Mouse (Mus musculus) liver, postnatal 0 days (tissue): ENCODE measurements around the gene Gsto1. TPM values are rescaled to one million over a fixed set of nuclear protein-coding genes. Genes with fewer than 3 reads are reported as not detected.

Experiments used
- ATAC-seq: fragments of 200-750 bp; cut with Nextera tagmentation; 2 replicates; pipeline ENCODE4 v1.8.0; 2017; ENCODE audit warnings: mild to moderate bottlenecking, moderate library complexity
- DNase-seq: peaks from one replicate; pipeline ENCODE4 v3.0.0-alpha.2; 2016
- H3K27ac ChIP-seq: fragments of 300-500 bp; sonication (generic); 2 replicates; pipeline ENCODE4 v1.5.1; 2014; ENCODE audit warnings: antibody characterized with exemption, moderate library complexity, mild to moderate bottlenecking, low read depth
- H3K27me3 ChIP-seq: fragments of 300-500 bp; sonication (generic); 2 replicates; pipeline ENCODE4 v1.6.1; 2014; ENCODE audit warnings: low read length, control low read depth, mixed read lengths; ENCODE audit not compliant: insufficient read depth
- H3K36me3 ChIP-seq: fragments of 300-500 bp; sonication (generic); replicated peaks from 2 replicates; pipeline ENCODE4 v1.6.1; 2014; ENCODE audit warnings: mild to moderate bottlenecking, control low read depth, low read length, moderate library complexity, mixed read lengths; ENCODE audit not compliant: insufficient read depth
- H3K4me1 ChIP-seq: fragments of 300-500 bp; sonication (generic); 2 replicates; pipeline ENCODE4 v1.6.1; 2014; ENCODE audit warnings: antibody characterized with exemption, mild to moderate bottlenecking, control low read depth; ENCODE audit not compliant: insufficient read depth
- H3K4me2 ChIP-seq: fragments of 300-500 bp; sonication (generic); 2 replicates; pipeline ENCODE4 v1.6.1; 2014; ENCODE audit warnings: low read depth, mild to moderate bottlenecking, low read length, moderate library complexity, mixed read lengths
- H3K4me3 ChIP-seq: fragments of 300-500 bp; sonication (generic); 2 replicates; pipeline ENCODE4 v1.5.1; 2014; ENCODE audit warnings: low read depth, low read length
- H3K9ac ChIP-seq: fragments of 300-500 bp; sonication (generic); replicated peaks from 2 replicates; pipeline ENCODE4 v1.6.1; 2014; ENCODE audit warnings: mild to moderate bottlenecking, moderate library complexity
- H3K9me3 ChIP-seq: fragments of 300-500 bp; sonication (generic); 2 replicates; pipeline ENCODE4 v1.6.1; 2016; ENCODE audit warnings: mild to moderate bottlenecking, control low read depth, low read length, mixed read lengths
- CTCF ChIP-seq: sonication (generic); IDR thresholded peaks from 2 replicates; pipeline ENCODE4 v1.5.1; 2016; ENCODE audit warnings: antibody characterized with exemption, low read depth
- EP300 ChIP-seq: IDR thresholded peaks from 2 replicates; pipeline ENCODE4 v1.6.1; 2016; ENCODE audit warnings: antibody characterized with exemption, low read depth, mild to moderate bottlenecking
- WGBS: fragments of 180-500 bp; shearing (Covaris S2); extraction: QIAGEN DNeasy Blood & Tissue Kit; methylation state at CpG from one replicate; pipeline ENCODE4 v1.1.7; 2014; ENCODE audit not compliant: insufficient replicate concordance; 5-methylcytosine and 5-hydroxymethylcytosine counted together
- polyA plus RNA-seq: library from polyadenylated mRNA; unstranded; fragments of >200 nt; fragmentation: Nextera tagmentation; extraction: Ambion mirVana; gene quantifications from 2 replicates; pipeline ENCODE4 v1.2.1, GENCODE M21; 2015

Gene Gsto1
- polyA plus RNA-seq, 1 experiment from 2014 or later = 151 TPM

- DNase-seq = no peak
- H3K27me3 ChIP-seq = 0 out of 2 replicates have a peak, but pooled peaks cover 3% of the 10 kb centered on the region
- no peaks in the 10 kb centered on the region for H3K9me3 ChIP-seq
- no peak overlapping the region for H3K9ac ChIP-seq
- H3K4me3 ChIP-seq = no peak overlapping the region
- H3K4me1 ChIP-seq = no peaks in the 10 kb centered on the region
- H3K4me2 ChIP-seq = no peak overlapping the region
- no peaks in the 10 kb centered on the region for H3K36me3 ChIP-seq
- TF ChIP-seq EP300 = no peak
- TF ChIP-seq CTCF = peak; percentile 16; the same call in 1 of the 2 replicates
- no peak for ATAC-seq
- H3K27ac ChIP-seq = no peak overlapping the region
- 23% methylated on average over 8 of the region's 8 CpGs for WGBS
Observed at GRCm38 (mm10) chr19:47822143-47822796, 32.5 kb upstream of the Gsto1 start.

- Histone ChIP-seq H3K4me2 (no peak overlapping the region), H3K4me1 (no peaks in the 10 kb centered on the region), H3K9ac (no peak overlapping the region), H3K27ac (no peak overlapping the region), H3K27me3 (0 out of 2 replicates have a peak, but pooled peaks cover 3% of the 10 kb centered on the region), H3K9me3 (no peaks in the 10 kb centered on the region), H3K4me3 (no peak overlapping the region), H3K36me3 (no peaks in the 10 kb centered on the region)
- TF ChIP-seq EP300 (no peak), CTCF (no peak)
- WGBS = 72% methylated on average over 5 of the region's 5 CpGs
- DNase-seq = no peak
- ATAC-seq = no peak
Observed at GRCm38 (mm10) chr19:47824026-47824425, 30.7 kb upstream of the Gsto1 start.

- Histone ChIP-seq H3K4me3 (no peak overlapping the region), H3K4me2 (no peak overlapping the region), H3K4me1 (peaks cover 2% of the 10 kb centered on the region; the same call in 1 of the 2 replicates), H3K36me3 (no peaks in the 10 kb centered on the region), H3K9me3 (no peaks in the 10 kb centered on the region), H3K27ac (no peak overlapping the region), H3K9ac (no peak overlapping the region), H3K27me3 (no peaks in the 10 kb centered on the region)
- WGBS = 78% methylated on average over 14 of the region's 14 CpGs
- ATAC-seq (no peak), DNase-seq (no peak)
- no peak for TF ChIP-seq CTCF
- TF ChIP-seq EP300 = no peak
Observed at GRCm38 (mm10) chr19:47829913-47830450, 24.8 kb upstream of the Gsto1 start.

- Histone ChIP-seq H3K4me3 (no peak overlapping the region), H3K4me2 (no peak overlapping the region), H3K27me3 (no peaks in the 10 kb centered on the region), H3K36me3 (no peaks in the 10 kb centered on the region), H3K4me1 (peaks cover 2% of the 10 kb centered on the region; the same call in 1 of the 2 replicates), H3K27ac (no peak overlapping the region), H3K9me3 (no peaks in the 10 kb centered on the region), H3K9ac (no peak overlapping the region)
- no peak for TF ChIP-seq EP300
- no peak for TF ChIP-seq CTCF
- DNase-seq (no peak), ATAC-seq (no peak)
- 91% methylated on average over 8 of the region's 8 CpGs for WGBS
Observed at GRCm38 (mm10) chr19:47831111-47831510, 23.7 kb upstream of the Gsto1 start.

GRCm38 (mm10) chr19:47832316-47832715 lies 22.5 kb upstream of the Gsto1 start:
- Histone ChIP-seq H3K4me3 (no peak overlapping the region), H3K27me3 (peaks cover 10% of the 10 kb centered on the region), H3K27ac (no peak overlapping the region), H3K4me2 (no peak overlapping the region), H3K4me1 (peaks cover 2% of the 10 kb centered on the region; the same call in 1 of the 2 replicates), H3K9me3 (no peaks in the 10 kb centered on the region), H3K9ac (no peak overlapping the region), H3K36me3 (no peaks in the 10 kb centered on the region)
- DNase-seq (no peak), ATAC-seq (no peak)
- no peak for TF ChIP-seq EP300
- TF ChIP-seq CTCF = no peak
- WGBS = 81% methylated on average over 16 of the region's 16 CpGs

GRCm38 (mm10) chr19:47834614-47835013 lies 20.2 kb upstream of the Gsto1 start:
- 59% methylated on average over 5 of the region's 5 CpGs for WGBS
- ATAC-seq = no peak

More at GRCm38 (mm10) chr19:47834614-47835013, 20.2 kb upstream of the Gsto1 start:
- Histone ChIP-seq H3K9ac (no peak overlapping the region), H3K27ac (no peak overlapping the region), H3K4me3 (no peak overlapping the region), H3K27me3 (peaks cover 13% of the 10 kb centered on the region), H3K36me3 (no peaks in the 10 kb centered on the region), H3K4me1 (peaks cover 2% of the 10 kb centered on the region; the same call in 1 of the 2 replicates), H3K9me3 (no peaks in the 10 kb centered on the region), H3K4me2 (no peak overlapping the region)
- TF ChIP-seq CTCF = no peak
- TF ChIP-seq EP300 = no peak
- no peak for DNase-seq
